Mouse (Mus musculus) forebrain, embryonic 11.5 days (tissue): ENCODE data around the gene Cfap43. TPM values are rescaled to one million over a fixed set of nuclear protein-coding genes. Genes with fewer than 3 reads are reported as not detected.

Experiments used
- ATAC-seq: fragments of 200-750 bp; cut with Nextera tagmentation; replicated peaks from 2 replicates; pipeline ENCODE4 v1.8.0; 2017; ENCODE audit warnings: moderate TSS enrichment; ENCODE audit not compliant: low FRiP score
- DNase-seq: peaks from one replicate; pipeline ENCODE4 v3.0.0-alpha.2; 2017; ENCODE audit warnings: low spot score
- H3K27ac ChIP-seq: fragments of 300-500 bp; sonication (generic); 2 replicates; pipeline ENCODE4 v1.5.1; 2014; ENCODE audit warnings: low read depth, low read length
- H3K27me3 ChIP-seq: fragments of 300-500 bp; sonication (generic); 2 replicates; pipeline ENCODE4 v1.6.1; 2014; ENCODE audit warnings: mild to moderate bottlenecking, low read length, mixed read lengths; ENCODE audit not compliant: control insufficient read depth, insufficient read depth
- H3K36me3 ChIP-seq: fragments of 300-500 bp; sonication (generic); 2 replicates; pipeline ENCODE4 v1.6.1; 2014; ENCODE audit warnings: mild to moderate bottlenecking, low read length, moderate library complexity, mixed read lengths; ENCODE audit not compliant: control insufficient read depth, insufficient read depth
- H3K4me1 ChIP-seq: fragments of 300-500 bp; sonication (generic); replicated peaks from 2 replicates; pipeline ENCODE4 v1.6.1; 2014; ENCODE audit warnings: low read length, mixed read lengths; ENCODE audit not compliant: control insufficient read depth, insufficient read depth
- H3K4me2 ChIP-seq: fragments of 300-500 bp; sonication (generic); 2 replicates; pipeline ENCODE4 v1.6.1; 2014; ENCODE audit warnings: low read depth, mild to moderate bottlenecking, low read length, moderate library complexity, mixed read lengths; ENCODE audit not compliant: severe bottlenecking
- H3K4me3 ChIP-seq: fragments of 300-500 bp; sonication (generic); 2 replicates; pipeline ENCODE4 v1.5.1; 2014; ENCODE audit warnings: low read depth, low read length
- H3K9ac ChIP-seq: fragments of 300-500 bp; sonication (generic); 2 replicates; pipeline ENCODE4 v1.6.1; 2014; ENCODE audit warnings: low read length
- H3K9me3 ChIP-seq: fragments of 300-500 bp; sonication (generic); 2 replicates; pipeline ENCODE4 v1.6.1; 2016; ENCODE audit warnings: low read length, mixed read lengths; ENCODE audit not compliant: control insufficient read depth
- WGBS: fragments of 180-500 bp; shearing (Covaris S2); extraction: QIAGEN DNeasy Blood & Tissue Kit; methylation state at CpG from one replicate; pipeline ENCODE4 v1.1.7; 2014; 5-methylcytosine and 5-hydroxymethylcytosine counted together
- polyA plus RNA-seq: library from polyadenylated mRNA; unstranded; fragments of >200 nt; fragmentation: Nextera tagmentation; extraction: Ambion mirVana; gene quantifications from 2 replicates; pipeline ENCODE4 v1.2.1, GENCODE M21; 2014

The Cfap43 gene
- polyA plus RNA-seq, 1 experiment from 2014 or later: 0.15 TPM

- Histone ChIP-seq H3K4me3 (no peak overlapping the region), H3K36me3 (no peaks in the 10 kb centered on the region), H3K27me3 (no peaks in the 10 kb centered on the region), H3K9ac (no peak overlapping the region), H3K4me2 (no peak overlapping the region), H3K4me1 (no peaks in the 10 kb centered on the region), H3K27ac (no peak overlapping the region), H3K9me3 (no peaks in the 10 kb centered on the region)
- DNase-seq (no peak), ATAC-seq (no peak)
- 90% methylated on average over 11 of the region's 11 CpGs for WGBS
Measured at GRCm38 (mm10) chr19:47885886-47886285, 33.2 kb downstream of the Cfap43 start.

DNA sequence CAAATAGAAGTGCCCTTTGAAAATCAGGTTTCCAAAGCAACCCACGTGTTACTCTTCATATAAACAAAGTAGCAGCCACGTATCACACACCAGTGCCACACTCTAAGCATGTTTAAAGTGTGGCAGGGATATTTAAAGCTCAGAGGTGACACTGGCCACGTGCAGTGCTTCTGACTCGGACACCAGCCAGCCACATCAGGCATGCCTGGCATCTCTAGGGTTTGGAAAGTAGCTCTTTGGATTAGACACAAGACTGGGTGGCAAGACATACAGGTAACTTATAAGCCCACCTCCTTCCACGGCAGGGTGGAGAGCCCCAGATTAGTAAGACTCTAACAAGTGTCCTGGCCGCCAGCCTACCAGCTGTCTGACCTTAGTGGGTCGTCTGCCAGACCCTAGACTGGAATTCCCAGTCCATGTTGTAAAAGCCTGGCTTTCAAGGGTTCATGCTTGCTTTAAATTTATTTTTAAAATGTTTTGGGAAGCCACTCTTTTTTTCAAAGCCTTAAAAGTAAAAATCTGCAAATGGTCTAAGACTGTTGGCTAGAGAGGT lies 33.8 kb downstream of the Cfap43 start:
- Histone ChIP-seq H3K9me3 (no peaks in the 10 kb centered on the region), H3K27me3 (no peaks in the 10 kb centered on the region), H3K4me1 (no peaks in the 10 kb centered on the region), H3K4me3 (no peak overlapping the region), H3K4me2 (no peak overlapping the region), H3K36me3 (no peaks in the 10 kb centered on the region), H3K27ac (no peak overlapping the region), H3K9ac (no peak overlapping the region)
- WGBS: 76% methylated on average over 7 of the region's 7 CpGs
- ATAC-seq (no peak), DNase-seq (no peak)

DNA sequence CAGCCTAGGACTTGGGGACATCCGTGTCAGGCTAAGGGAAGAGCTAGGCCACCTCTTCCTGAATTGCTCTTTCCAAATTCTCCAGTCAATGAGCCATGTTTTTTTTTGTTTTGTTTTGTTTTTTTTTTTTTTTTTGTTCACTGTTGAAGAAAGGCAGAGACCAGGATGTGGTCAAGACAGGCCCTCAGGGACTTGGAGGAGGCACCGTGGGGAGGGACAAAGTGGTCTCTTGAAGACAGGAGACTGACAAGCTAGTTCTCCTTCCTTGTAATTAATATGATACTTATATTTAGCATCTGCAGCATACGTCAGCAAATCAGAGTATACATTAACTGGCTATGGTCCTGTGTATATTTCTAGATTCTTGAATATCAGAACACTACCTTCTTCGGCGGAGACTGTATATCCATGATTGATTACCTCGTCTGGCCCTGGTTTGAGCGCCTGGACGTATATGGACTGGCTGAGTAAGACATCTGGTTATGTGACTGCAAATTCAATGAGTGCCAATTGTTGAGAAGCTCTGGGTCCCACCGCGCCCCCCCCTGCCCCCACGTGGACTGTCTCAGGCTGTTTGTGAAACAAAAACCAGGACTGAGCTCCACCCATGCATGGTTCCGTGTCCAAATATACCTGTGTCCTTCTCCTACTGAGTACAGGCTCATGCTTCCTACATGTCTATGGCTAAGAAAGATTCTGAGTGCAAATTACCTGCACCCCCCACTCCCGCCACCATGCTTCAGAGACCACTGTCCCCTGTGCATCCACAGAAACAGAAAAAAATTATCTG lies 34.6 kb downstream of the Cfap43 start:
- no peak overlapping the region for H3K4me2 ChIP-seq
- H3K4me1 ChIP-seq: no peaks in the 10 kb centered on the region
- ATAC-seq (no peak), DNase-seq (no peak)
- H3K27me3 ChIP-seq: no peaks in the 10 kb centered on the region
- H3K9me3 ChIP-seq: no peaks in the 10 kb centered on the region
- no peak overlapping the region for H3K9ac ChIP-seq
- H3K4me3 ChIP-seq: no peak overlapping the region
- no peak overlapping the region for H3K27ac ChIP-seq
- H3K36me3 ChIP-seq: no peaks in the 10 kb centered on the region
- 89% methylated on average over 13 of the region's 13 CpGs for whole genome bisulfite sequencing

DNA sequence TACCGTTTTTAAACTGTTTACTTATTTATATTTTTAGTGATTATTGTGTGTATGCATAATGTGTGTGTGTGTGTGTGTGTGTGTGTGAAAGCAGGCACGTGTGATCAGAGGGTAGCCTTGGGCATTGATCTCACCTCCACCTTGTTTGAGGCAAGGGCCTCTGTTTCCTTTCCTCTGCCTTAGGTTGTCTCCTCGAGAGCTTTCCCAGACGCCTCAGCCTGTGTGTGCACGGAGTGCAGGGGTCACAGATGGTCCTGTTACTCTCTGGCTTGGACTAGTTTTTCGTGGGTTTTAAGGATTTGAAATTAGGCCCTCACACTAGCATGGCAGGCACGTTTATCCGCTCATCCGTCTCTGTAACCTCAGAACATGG lies 36.2 kb downstream of the Cfap43 start:
- 73% methylated on average over 9 of the region's 9 CpGs for WGBS
- ATAC-seq (peak; percentile 59), DNase-seq (no peak)
- H3K4me1 ChIP-seq: no peaks in the 10 kb centered on the region
- no peak overlapping the region for H3K27ac ChIP-seq
- no peaks in the 10 kb centered on the region for H3K27me3 ChIP-seq
- H3K36me3 ChIP-seq: no peaks in the 10 kb centered on the region
- no peak overlapping the region for H3K4me2 ChIP-seq
- no peak overlapping the region for H3K4me3 ChIP-seq
- H3K9me3 ChIP-seq: no peaks in the 10 kb centered on the region
- no peak overlapping the region for H3K9ac ChIP-seq

DNA sequence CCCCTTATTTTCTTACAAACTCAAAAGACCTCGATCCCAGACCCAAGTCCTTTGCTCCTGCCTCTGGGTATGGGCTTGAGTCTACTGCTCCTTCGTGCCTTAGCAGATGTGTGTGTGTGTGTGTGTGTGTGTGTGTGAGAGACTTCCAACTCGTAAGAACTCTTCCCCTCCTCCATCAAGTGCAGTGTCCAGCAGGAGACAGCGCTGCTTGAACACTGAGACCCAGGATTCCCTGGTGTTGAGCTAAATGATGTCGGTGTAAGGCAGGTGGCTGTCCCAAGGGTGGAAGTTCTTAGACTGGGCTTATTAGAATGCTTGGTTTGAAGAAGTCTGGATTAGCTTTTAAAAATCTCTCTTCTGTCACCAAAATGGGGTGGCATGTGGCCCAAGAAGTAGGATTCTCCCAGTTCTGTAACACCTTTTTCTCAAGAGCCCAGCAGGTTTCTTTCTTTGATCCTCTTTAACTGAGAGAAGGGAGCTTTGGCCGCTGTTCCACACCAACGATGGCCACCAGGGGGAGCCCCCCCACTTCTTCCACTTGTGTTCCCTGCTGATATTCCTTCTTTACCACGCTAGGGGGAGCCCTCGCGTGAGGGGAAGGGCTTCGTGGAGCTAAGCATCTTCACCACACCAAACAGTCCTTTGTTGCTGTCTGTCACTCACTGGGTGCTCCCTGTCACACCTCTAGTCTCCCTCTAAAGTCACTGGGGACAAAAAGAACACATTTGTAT lies 36.8 kb downstream of the Cfap43 start:
- whole genome bisulfite sequencing: 29% methylated on average over 11 of the region's 11 CpGs
- H3K27me3 ChIP-seq: no peaks in the 10 kb centered on the region
- no peak overlapping the region for H3K4me3 ChIP-seq
- H3K4me1 ChIP-seq: no peaks in the 10 kb centered on the region
- no peaks in the 10 kb centered on the region for H3K9me3 ChIP-seq
- H3K4me2 ChIP-seq: no peak overlapping the region
- no peak overlapping the region for H3K9ac ChIP-seq
- H3K36me3 ChIP-seq: no peaks in the 10 kb centered on the region
- ATAC-seq (peak; percentile 80), DNase-seq (peak; percentile 95)
- no peak overlapping the region for H3K27ac ChIP-seq

- WGBS: 86% methylated on average over 7 of the region's 7 CpGs
Measured at GRCm38 (mm10) chr19:47881538-47881937, 37.5 kb downstream of the Cfap43 start.

GRCm38 (mm10) chr19:47876252-47876651 lies 42.8 kb downstream of the Cfap43 start:
- no peaks in the 10 kb centered on the region for H3K4me1 ChIP-seq
- ATAC-seq: no peak

More at GRCm38 (mm10) chr19:47881538-47881937, 37.5 kb downstream of the Cfap43 start:
- Histone ChIP-seq H3K9me3 (no peaks in the 10 kb centered on the region), H3K4me1 (no peaks in the 10 kb centered on the region), H3K4me3 (no peak overlapping the region), H3K27ac (no peak overlapping the region), H3K27me3 (no peaks in the 10 kb centered on the region), H3K4me2 (no peak overlapping the region), H3K36me3 (no peaks in the 10 kb centered on the region), H3K9ac (no peak overlapping the region)
- DNase-seq (no peak), ATAC-seq (no peak)

GRCm38 (mm10) chr19:47871515-47871914 lies 47.6 kb downstream of the Cfap43 start:
- Histone ChIP-seq H3K4me1 (no peaks in the 10 kb centered on the region), H3K4me2 (no peak overlapping the region), H3K9me3 (no peaks in the 10 kb centered on the region), H3K9ac (no peak overlapping the region), H3K27me3 (no peaks in the 10 kb centered on the region), H3K36me3 (no peaks in the 10 kb centered on the region), H3K27ac (no peak overlapping the region), H3K4me3 (no peak overlapping the region)
- ATAC-seq (no peak), DNase-seq (no peak)
- WGBS: 21% methylated on average over 10 of the region's 10 CpGs

More at GRCm38 (mm10) chr19:47876252-47876651, 42.8 kb downstream of the Cfap43 start:
- no peak overlapping the region for H3K4me3 ChIP-seq
- no peaks in the 10 kb centered on the region for H3K9me3 ChIP-seq
- 86% methylated on average over 15 of the region's 15 CpGs for WGBS
- no peak overlapping the region for H3K4me2 ChIP-seq
- H3K27me3 ChIP-seq: no peaks in the 10 kb centered on the region
- H3K27ac ChIP-seq: no peak overlapping the region
- no peaks in the 10 kb centered on the region for H3K36me3 ChIP-seq
- no peak overlapping the region for H3K9ac ChIP-seq
- DNase-seq: no peak
